Mouse (Mus musculus): ENCODE data around the gene Olfr868. TPM values are rescaled to one million over a fixed set of nuclear protein-coding genes. Genes with fewer than 3 reads are reported as not detected.

Gene Olfr868
- polyA plus RNA-seq, 2 experiments = not detected

DNA sequence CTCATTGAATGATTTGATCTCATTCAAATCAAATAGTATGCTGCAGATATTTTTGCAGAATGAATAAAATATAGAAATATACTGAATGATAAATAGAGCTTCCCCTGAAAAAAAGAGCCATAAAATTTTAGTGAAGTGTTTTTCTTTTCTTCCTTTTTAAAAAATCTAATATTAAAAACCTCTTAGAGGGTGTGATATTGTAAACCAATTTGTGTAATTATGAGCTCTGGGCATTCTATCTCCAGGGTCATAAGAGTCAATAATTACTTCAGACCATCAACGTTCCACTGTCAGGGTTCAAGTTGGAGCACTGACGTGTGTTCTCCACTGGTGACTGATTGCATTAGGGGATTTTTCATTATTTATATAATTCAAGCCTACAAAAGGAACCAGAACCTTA is 30.3 kb downstream of the Olfr868 start, which contains the start of gene Olfr869:
TSS of gene Olfr869 (plus strand) at position 301 of the 400 bp plus-strand sequence.
- no peak within 1 kb of the TSS for H3K4me3 ChIP-seq (ENCODE audit: insufficient read depth in 1 of 2, low read depth in 2 of 2, low read length in 2 of 2)
- H3K36me3 ChIP-seq (replicated peaks; ENCODE audit: control insufficient read depth, insufficient read depth, low read depth) = no peaks in the 10 kb centered on the region
- no peak within 1 kb of the TSS for H3K27ac ChIP-seq
- 53% methylated on average over 2 of the region's 2 CpGs for WGBS (ENCODE audit: insufficient replicate concordance)
- H3K4me1 ChIP-seq (replicated peaks; ENCODE audit: control insufficient read depth in 2 of 2, insufficient read depth in 2 of 2, low read length in 1 of 2) = no peaks in the 10 kb centered on the region
- no peak for ATAC-seq (ENCODE audit: insufficient read depth)
- no peaks in the 10 kb centered on the region for H3K27me3 ChIP-seq (ENCODE audit: control insufficient read depth, insufficient read depth, low read length)
- no peak within 1 kb of the TSS for H3K9ac ChIP-seq (replicated peaks)
- H3K4me2 ChIP-seq (ENCODE audit: low read depth) = no peak within 1 kb of the TSS
- TF ChIP-seq CTCF (IDR thresholded peaks at IDR 0.05; ENCODE audit: low read depth) (no peak), EP300 (IDR thresholded peaks at IDR 0.05; ENCODE audit: low read depth) (no peak)
- DNase-seq (ENCODE audit: low read depth in 3 of 3, low spot score in 3 of 3) = no peak
- H3K9me3 ChIP-seq (ENCODE audit: control insufficient read depth, low read length) = no peaks in the 10 kb centered on the region

DNA sequence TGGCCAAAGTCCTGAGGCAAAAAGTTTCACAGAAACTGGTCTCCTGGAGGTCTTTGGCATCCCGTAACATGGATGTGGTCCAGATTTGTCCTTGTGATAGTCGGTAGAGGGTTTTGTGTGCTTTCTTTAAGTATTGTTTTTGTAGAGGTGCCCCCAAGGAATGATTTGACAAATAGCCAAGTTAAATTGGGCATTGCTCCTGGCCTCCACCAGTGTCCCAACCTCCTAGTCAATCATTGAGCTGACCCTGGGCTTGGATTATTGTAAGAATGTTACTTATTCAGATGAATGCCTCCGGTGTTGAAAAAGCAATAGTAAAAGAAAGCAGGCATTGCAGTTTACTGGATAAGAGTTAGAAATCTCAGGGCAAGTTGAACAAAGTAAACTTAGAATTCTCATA is 51.3 kb downstream of the Olfr868 start:
- no peak overlapping the region for H3K4me2 ChIP-seq (ENCODE audit: low read depth)
- no peak for DNase-seq (ENCODE audit: low read depth in 3 of 3, low spot score in 3 of 3)
- H3K9ac ChIP-seq (replicated peaks) = no peak overlapping the region
- no peaks in the 10 kb centered on the region for H3K36me3 ChIP-seq (replicated peaks; ENCODE audit: control insufficient read depth, insufficient read depth, low read depth)
- 57% methylated on average over 3 of the region's 3 CpGs for WGBS (ENCODE audit: insufficient replicate concordance)
- no peak overlapping the region for H3K27ac ChIP-seq
- no peak overlapping the region for H3K4me3 ChIP-seq (ENCODE audit: insufficient read depth in 1 of 2, low read depth in 2 of 2, low read length in 2 of 2)
- no peaks in the 10 kb centered on the region for H3K4me1 ChIP-seq (replicated peaks; ENCODE audit: control insufficient read depth in 2 of 2, insufficient read depth in 2 of 2, low read length in 1 of 2)
- ATAC-seq (ENCODE audit: insufficient read depth) = no peak
- no peak for TF ChIP-seq CTCF (IDR thresholded peaks at IDR 0.05; ENCODE audit: low read depth)
- TF ChIP-seq EP300 (IDR thresholded peaks at IDR 0.05; ENCODE audit: low read depth) = no peak
- H3K9me3 ChIP-seq (ENCODE audit: control insufficient read depth, low read length) = no peaks in the 10 kb centered on the region
- no peaks in the 10 kb centered on the region for H3K27me3 ChIP-seq (ENCODE audit: control insufficient read depth, insufficient read depth, low read length)

Other genes starting within 250 kb of the Olfr868 start
- not detected in 2 replicates for gene Olfr860, start 248.9 kb upstream of the Olfr868 start, polyA plus RNA-seq (2012; rRNA removed)
- not detected in 2 replicates for gene Olfr860, start 248.9 kb upstream of the Olfr868 start, polyA plus RNA-seq (2014; fragmentation: Nextera tagmentation; extraction: Ambion mirVana)
- gene Olfr862, start 210.6 kb upstream of the Olfr868 start, polyA plus RNA-seq (2012; rRNA removed) = not detected in 2 replicates
- not detected in 2 replicates for gene Olfr862, start 210.6 kb upstream of the Olfr868 start, polyA plus RNA-seq (2014; fragmentation: Nextera tagmentation; extraction: Ambion mirVana)
- not detected in 2 replicates for gene Olfr77, start 181.8 kb upstream of the Olfr868 start, polyA plus RNA-seq (2012; rRNA removed)
- 0.24 and 0.29 TPM in 2 replicates for gene Olfr77, start 181.8 kb upstream of the Olfr868 start, polyA plus RNA-seq (2014; fragmentation: Nextera tagmentation; extraction: Ambion mirVana)
- not detected in 2 replicates for gene Olfr866, start 70.6 kb upstream of the Olfr868 start, polyA plus RNA-seq (2012; rRNA removed)
- not detected in 2 replicates for gene Olfr866, start 70.6 kb upstream of the Olfr868 start, polyA plus RNA-seq (2014; fragmentation: Nextera tagmentation; extraction: Ambion mirVana)
- gene Olfr867, start 41.1 kb upstream of the Olfr868 start, polyA plus RNA-seq (2012; rRNA removed) = not detected in 2 replicates
- gene Olfr867, start 41.1 kb upstream of the Olfr868 start, polyA plus RNA-seq (2014; fragmentation: Nextera tagmentation; extraction: Ambion mirVana) = not detected in 2 replicates
- not detected in 2 replicates for gene Olfr869, start 30.4 kb downstream of the Olfr868 start, polyA plus RNA-seq (2012; rRNA removed)
- not detected in 2 replicates for gene Olfr869, start 30.4 kb downstream of the Olfr868 start, polyA plus RNA-seq (2014; fragmentation: Nextera tagmentation; extraction: Ambion mirVana)
- gene Olfr870, start 75.4 kb downstream of the Olfr868 start, polyA plus RNA-seq (2012; rRNA removed) = not detected in 2 replicates
- not detected in 2 replicates for gene Olfr870, start 75.4 kb downstream of the Olfr868 start, polyA plus RNA-seq (2014; fragmentation: Nextera tagmentation; extraction: Ambion mirVana)
- not detected in 2 replicates for gene Olfr871, start 113.6 kb downstream of the Olfr868 start, polyA plus RNA-seq (2012; rRNA removed)
- not detected in 2 replicates for gene Olfr871, start 113.6 kb downstream of the Olfr868 start, polyA plus RNA-seq (2014; fragmentation: Nextera tagmentation; extraction: Ambion mirVana)
- not detected in 2 replicates for gene Olfr872, start 138.5 kb downstream of the Olfr868 start, polyA plus RNA-seq (2012; rRNA removed)
- not detected in 2 replicates for gene Olfr872, start 138.5 kb downstream of the Olfr868 start, polyA plus RNA-seq (2014; fragmentation: Nextera tagmentation; extraction: Ambion mirVana)
- not detected in 2 replicates for gene Olfr39, start 183.7 kb downstream of the Olfr868 start, polyA plus RNA-seq (2012; rRNA removed)
- not detected in 2 replicates for gene Olfr39, start 183.7 kb downstream of the Olfr868 start, polyA plus RNA-seq (2014; fragmentation: Nextera tagmentation; extraction: Ambion mirVana)
- not detected in 2 replicates for gene Olfr873, start 199.9 kb downstream of the Olfr868 start, polyA plus RNA-seq (2012; rRNA removed)
- gene Olfr873, start 199.9 kb downstream of the Olfr868 start, polyA plus RNA-seq (2014; fragmentation: Nextera tagmentation; extraction: Ambion mirVana) = not detected in 2 replicates
- gene Olfr18, start 237.5 kb downstream of the Olfr868 start, polyA plus RNA-seq (2012; rRNA removed) = not detected in 2 replicates
- gene Olfr18, start 237.5 kb downstream of the Olfr868 start, polyA plus RNA-seq (2014; fragmentation: Nextera tagmentation; extraction: Ambion mirVana) = not detected in 2 replicates